In the genomic region with DNA sequence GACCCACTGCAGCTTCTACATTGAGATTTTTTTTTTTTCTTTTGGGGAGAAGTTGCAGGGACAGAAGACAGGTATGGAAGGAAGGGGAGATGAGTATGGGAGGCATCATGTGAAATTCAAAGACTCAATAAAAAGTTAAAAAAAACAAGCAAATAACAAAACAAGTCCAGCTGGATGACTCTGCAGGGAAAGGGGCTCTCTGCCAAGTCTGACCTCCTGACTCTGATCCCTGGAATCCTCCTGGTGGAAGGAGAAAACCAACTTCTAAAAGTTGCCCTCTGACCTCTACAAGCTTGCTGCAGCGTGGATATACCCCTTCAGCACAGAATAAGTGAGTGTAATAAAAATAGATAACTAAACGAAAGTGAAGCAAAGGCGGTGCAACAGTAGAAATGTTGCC, we compare ENCODE assay signal across 18 mouse cellular contexts.
"Had no signal": no experiment of that assay in that cellular context is flagged by ENCODE, and none has a peak within 500 bp of the region (broad histone marks: within the 10 kb centered on the region; RNA-seq: fewer than 3 reads in every experiment).

No protein-coding gene starts in this region.

- H3K9ac ChIP-seq: limb, embryonic 12.5 days; limb, embryonic 15.5 days; liver, embryonic 12.5 days; liver, embryonic 15.5 days; neural tube, embryonic 12.5 days; neural tube, embryonic 15.5 days; stomach, embryonic 15.5 days had no signal

- ATAC-seq: liver, embryonic 12.5 days had no signal

- DNase-seq: kidney, postnatal 10 days; left cerebral cortex, postnatal 4 days; lung, adult 2 months; lung, postnatal 14 days; lung, postnatal 4 days; midbrain, embryonic 14.5 days; right cerebral cortex, adult 18-20 months; right cerebral cortex, postnatal 25 days; spleen, adult 18-20 months; thymus, postnatal 25 days had no signal

- H3K4me1 ChIP-seq: limb, embryonic 12.5 days; limb, embryonic 15.5 days; neural tube, embryonic 12.5 days; neural tube, embryonic 15.5 days; stomach, embryonic 15.5 days had no signal

- H3K27ac ChIP-seq: limb, embryonic 12.5 days; limb, embryonic 15.5 days; liver, embryonic 12.5 days; liver, embryonic 15.5 days; neural tube, embryonic 12.5 days; neural tube, embryonic 15.5 days; stomach, embryonic 15.5 days had no signal

- H3K4me3 ChIP-seq: limb, embryonic 12.5 days; limb, embryonic 15.5 days; liver, embryonic 12.5 days; liver, embryonic 15.5 days; neural tube, embryonic 12.5 days; neural tube, embryonic 15.5 days; stomach, embryonic 15.5 days had no signal

- H3K36me3 ChIP-seq: limb, embryonic 12.5 days; limb, embryonic 15.5 days; liver, embryonic 12.5 days; liver, embryonic 15.5 days; neural tube, embryonic 12.5 days; neural tube, embryonic 15.5 days; stomach, embryonic 15.5 days had no signal

- H3K27me3 ChIP-seq: limb, embryonic 12.5 days; limb, embryonic 15.5 days; liver, embryonic 15.5 days; neural tube, embryonic 12.5 days; neural tube, embryonic 15.5 days; stomach, embryonic 15.5 days had no signal

- H3K4me2 ChIP-seq: limb, embryonic 12.5 days; limb, embryonic 15.5 days; liver, embryonic 12.5 days; liver, embryonic 15.5 days; midbrain, embryonic 11.5 days; neural tube, embryonic 12.5 days; neural tube, embryonic 15.5 days; stomach, embryonic 15.5 days had no signal

- H3K9me3 ChIP-seq: limb, embryonic 12.5 days; limb, embryonic 15.5 days; liver, embryonic 12.5 days; liver, embryonic 15.5 days; neural tube, embryonic 12.5 days; neural tube, embryonic 15.5 days; stomach, embryonic 15.5 days had no signal
